In genomic region chr3:88454762-88455587, GRCm38 (mm10) we compare ENCODE assay signal across 8 mouse cellular contexts. TPM values are rescaled to one million over a fixed set of nuclear protein-coding genes. Genes with fewer than 3 reads are reported as not detected.
A peak's percentile ranks its signal among the peaks of the same experiment; 100 is the strongest.
DNase-seq lines count a peak whose midpoint lies in the region; ATAC-seq and TF ChIP-seq lines count a peak whose summit lies in the region.

No protein-coding gene starts in this region.

- no peak for ATAC-seq in heart, embryonic 14.5 days (ENCODE audit: insufficient number of reproducible peaks, insufficient read depth, low FRiP score, low read depth)
- peak; percentile 64 for ATAC-seq in granulocyte monocyte progenitor cell, adult 5-6 weeks (replicated peaks; ENCODE audit: poor library complexity, severe bottlenecking)
- ATAC-seq in liver, embryonic 12.5 days: no peak

- peak overlapping the region; percentile 22; the same call in 1 of the 2 replicates for H3K9ac ChIP-seq in heart, embryonic 14.5 days (ENCODE audit: low read length)
- peak overlapping the region; percentile 41 for H3K9ac ChIP-seq in liver, embryonic 12.5 days

- no peak overlapping the region for H3K27ac ChIP-seq in heart, embryonic 14.5 days (replicated peaks in 1 of 2; ENCODE audit: control insufficient read depth in 1 of 2, insufficient read depth in 1 of 2, low read depth in 2 of 2, low read length in 2 of 2)
- peak overlapping the region; percentile 59 for H3K27ac ChIP-seq in liver, embryonic 12.5 days

- no peak for TF ChIP-seq CTCF in E14TG2a.4 (conservative IDR thresholded peaks at IDR 0.05; ENCODE audit: low read length)

- H3K4me1 ChIP-seq in heart, embryonic 14.5 days (ENCODE audit: control insufficient read depth in 2 of 2, insufficient read depth in 2 of 2, low read length in 2 of 2): peaks cover 2 to 4% of the 10 kb centered on the region in 2 experiments; a peak in 1 of 4 replicates
- H3K4me1 ChIP-seq in E14TG2a.4 (replicated peaks; ENCODE audit: low read depth, low read length): peaks cover 51% of the 10 kb centered on the region
- peaks cover 37% of the 10 kb centered on the region for H3K4me1 ChIP-seq in liver, embryonic 12.5 days

- 43% methylated on average over 9 of the region's 9 CpGs for WGBS in heart, embryonic 14.5 days
- 30% methylated on average over 9 of the region's 9 CpGs for WGBS in liver, embryonic 12.5 days (ENCODE audit: insufficient replicate concordance)

- DNase-seq in heart, postnatal 25 days (ENCODE audit: low spot score): no peak
- no peak for DNase-seq in layer of hippocampus, postnatal 14 days (ENCODE audit: low spot score in 2 of 2)
- no peak for DNase-seq in cerebellum, adult 18-20 months
- DNase-seq in frontal cortex, postnatal 36 days (ENCODE audit: low spot score in 2 of 2): no peak

- no peak overlapping the region for H3K4me2 ChIP-seq in heart, embryonic 14.5 days (ENCODE audit: low read length)
- peak overlapping the region; percentile 44 for H3K4me2 ChIP-seq in liver, embryonic 12.5 days

- peaks cover 12% of the 10 kb centered on the region for H3K27me3 ChIP-seq in heart, embryonic 14.5 days (ENCODE audit: control insufficient read depth, insufficient read depth, low read length)
- H3K27me3 ChIP-seq in E14TG2a.4 (ENCODE audit: insufficient read depth, low read length): peaks cover 84% of the 10 kb centered on the region
- H3K27me3 ChIP-seq in liver, embryonic 12.5 days (replicated peaks): peaks cover 94% of the 10 kb centered on the region

- H3K9me3 ChIP-seq in heart, embryonic 14.5 days (ENCODE audit: control insufficient read depth, low read length): no peaks in the 10 kb centered on the region
- H3K9me3 ChIP-seq in E14TG2a.4 (ENCODE audit: low read length): no peaks in the 10 kb centered on the region
- no peaks in the 10 kb centered on the region for H3K9me3 ChIP-seq in liver, embryonic 12.5 days (replicated peaks)

- intact Hi-C loops in heart, postnatal 25 days (cut with DNase I): no loop called here

- H3K4me3 ChIP-seq in heart, embryonic 14.5 days (ENCODE audit: control insufficient read depth in 1 of 2, insufficient read depth in 1 of 2, low read depth in 1 of 2, low read length in 2 of 2): no peak overlapping the region
- H3K4me3 ChIP-seq in E14TG2a.4 (replicated peaks; ENCODE audit: low read length): peak overlapping the region; percentile 70
- peak overlapping the region; percentile 29 for H3K4me3 ChIP-seq in liver, embryonic 12.5 days

- H3K36me3 ChIP-seq in heart, embryonic 14.5 days (ENCODE audit: control insufficient read depth, insufficient read depth, low read length): no peaks in the 10 kb centered on the region
- H3K36me3 ChIP-seq in E14TG2a.4 (ENCODE audit: insufficient read depth, low read length): no peaks in the 10 kb centered on the region
- H3K36me3 ChIP-seq in liver, embryonic 12.5 days: no peaks in the 10 kb centered on the region

RNA-seq across cellular contexts. Expression of gene Sema4a, which starts 6.0 kb away (rescaled TPM):
- 0.94 and 1.4 TPM in 2 replicates for polyA plus RNA-seq in heart, embryonic 14.5 days (2014; fragmentation: Nextera tagmentation; extraction: Ambion mirVana)
- total RNA-seq in heart, postnatal 25 days (2021): 1 to 10 TPM; 1.9 to 3.7 TPM
- 24.0 and 38.5 TPM in 2 replicates for total RNA-seq in granulocyte monocyte progenitor cell, adult 5-6 weeks (2014; fragmentation: Nextera tagmentation)
- total RNA-seq in granulocyte monocyte progenitor cell, adult 5-6 weeks (2017): 25.1 and 35.7 TPM in 2 replicates
- 14.4 and 17.6 TPM in 2 replicates for polyA plus RNA-seq in liver, embryonic 12.5 days (2016; fragmentation: Nextera tagmentation; extraction: Ambion mirVana)
- 10 to 100 TPM; 33.1 to 38.1 TPM for total RNA-seq in layer of hippocampus, postnatal 14 days (2021)

RNA-seq across cellular contexts. Expression of gene Slc25a44, which starts 30.0 kb away (rescaled TPM):
- polyA plus RNA-seq in heart, embryonic 14.5 days (2014; fragmentation: Nextera tagmentation; extraction: Ambion mirVana): 12.3 and 14.3 TPM in 2 replicates
- 10 to 100 TPM; 11.2 to 13.2 TPM for total RNA-seq in heart, postnatal 25 days (2021)
- total RNA-seq in granulocyte monocyte progenitor cell, adult 5-6 weeks (2014; fragmentation: Nextera tagmentation): 13.1 and 13.5 TPM in 2 replicates
- total RNA-seq in granulocyte monocyte progenitor cell, adult 5-6 weeks (2017): 11.6 and 13.8 TPM in 2 replicates
- 14.0 and 14.9 TPM in 2 replicates for polyA plus RNA-seq in liver, embryonic 12.5 days (2016; fragmentation: Nextera tagmentation; extraction: Ambion mirVana)
- 10 to 100 TPM; 68.6 to 70.3 TPM for total RNA-seq in layer of hippocampus, postnatal 14 days (2021)

RNA-seq across cellular contexts. Expression of gene Pmf1, which starts 44.8 kb away (rescaled TPM):
- 94.3 and 95.5 TPM in 2 replicates for polyA plus RNA-seq in heart, embryonic 14.5 days (2014; fragmentation: Nextera tagmentation; extraction: Ambion mirVana)
- total RNA-seq in heart, postnatal 25 days (2021): 10 to 100 TPM; 19.1 to 20.5 TPM
- total RNA-seq in granulocyte monocyte progenitor cell, adult 5-6 weeks (2014; fragmentation: Nextera tagmentation): 115 and 122 TPM in 2 replicates
- 128 and 141 TPM in 2 replicates for total RNA-seq in granulocyte monocyte progenitor cell, adult 5-6 weeks (2017)
- 104 and 115 TPM in 2 replicates for polyA plus RNA-seq in liver, embryonic 12.5 days (2016; fragmentation: Nextera tagmentation; extraction: Ambion mirVana)
- 1 to 10 TPM; 6.9 to 9.9 TPM for total RNA-seq in layer of hippocampus, postnatal 14 days (2021)

RNA-seq across cellular contexts. Expression of gene Lmna, which starts 54.8 kb away (rescaled TPM):
- 76.7 and 84.1 TPM in 2 replicates for polyA plus RNA-seq in heart, embryonic 14.5 days (2014; fragmentation: Nextera tagmentation; extraction: Ambion mirVana)
- total RNA-seq in heart, postnatal 25 days (2021): 100 to 1,000 TPM; 121 to 132 TPM
- total RNA-seq in granulocyte monocyte progenitor cell, adult 5-6 weeks (2014; fragmentation: Nextera tagmentation): not detected in 2 replicates
- 0.41 and 1.6 TPM in 2 replicates for total RNA-seq in granulocyte monocyte progenitor cell, adult 5-6 weeks (2017)
- polyA plus RNA-seq in liver, embryonic 12.5 days (2016; fragmentation: Nextera tagmentation; extraction: Ambion mirVana): 189 TPM in 2 replicates
- 10 to 100 TPM; 42.0 to 49.3 TPM for total RNA-seq in layer of hippocampus, postnatal 14 days (2021)

Comparison
In these comparisons a context has a peak if more than half of its experiments do, and no peak if none do; other contexts are left out.
1. H3K4me3 ChIP-seq: peak in E14TG2a.4 (single experiment) and liver, embryonic 12.5 days (single experiment); none in heart, embryonic 14.5 days (0 of 2).
2. RNA of gene Sema4a, which starts 6.0 kb away (total RNA-seq): 24.0 to 38.5 TPM in granulocyte monocyte progenitor cell, adult 5-6 weeks and 33.1 to 38.1 TPM in layer of hippocampus, postnatal 14 days; 1.9 to 3.7 TPM in heart, postnatal 25 days; every median in the first group is over 4 times any median in the second.
3. RNA of gene Slc25a44, which starts 30.0 kb away (total RNA-seq): 68.6 to 70.3 TPM in layer of hippocampus, postnatal 14 days; 11.6 to 13.8 TPM in granulocyte monocyte progenitor cell, adult 5-6 weeks and 11.2 to 13.2 TPM in heart, postnatal 25 days; every median in the first group is over 4 times any median in the second.
4. RNA of gene Pmf1, which starts 44.8 kb away (total RNA-seq): 115 to 141 TPM in granulocyte monocyte progenitor cell, adult 5-6 weeks; 19.1 to 20.5 TPM in heart, postnatal 25 days and 6.9 to 9.9 TPM in layer of hippocampus, postnatal 14 days; every median in the first group is over 4 times any median in the second.